Mouse (Mus musculus): ENCODE measurements around the gene Cd5l.
"Not testable (repeated sequence)": the region's sequence is repeated elsewhere in the genome, so short reads cannot be mapped to it uniquely, and the experiment has no call there.

The Cd5l gene

DNA sequence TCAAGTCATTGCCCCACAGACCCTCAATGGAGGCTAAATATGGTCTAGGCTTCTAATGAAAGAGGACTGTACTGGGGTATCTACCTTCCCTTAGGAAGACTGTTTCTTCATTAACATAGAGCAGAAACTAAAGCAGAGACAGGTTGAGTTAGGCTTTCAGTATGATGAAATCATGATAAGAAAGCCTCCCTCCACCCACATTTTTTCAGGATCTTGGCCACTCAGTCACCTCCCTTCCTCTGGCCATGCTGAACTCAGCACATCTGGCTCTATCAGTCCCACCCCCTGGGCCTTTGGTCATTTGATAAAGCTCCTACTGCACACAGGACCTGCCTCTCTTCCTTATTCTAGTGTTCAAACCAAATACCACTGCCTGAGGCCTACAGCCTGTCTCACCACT lies at the start of gene Cd5l:
Cd5l (plus strand) TSS at position 301 of the 400 bp plus-strand sequence.
- DNase-seq (ENCODE audit: low spot score): no peak

DNA sequence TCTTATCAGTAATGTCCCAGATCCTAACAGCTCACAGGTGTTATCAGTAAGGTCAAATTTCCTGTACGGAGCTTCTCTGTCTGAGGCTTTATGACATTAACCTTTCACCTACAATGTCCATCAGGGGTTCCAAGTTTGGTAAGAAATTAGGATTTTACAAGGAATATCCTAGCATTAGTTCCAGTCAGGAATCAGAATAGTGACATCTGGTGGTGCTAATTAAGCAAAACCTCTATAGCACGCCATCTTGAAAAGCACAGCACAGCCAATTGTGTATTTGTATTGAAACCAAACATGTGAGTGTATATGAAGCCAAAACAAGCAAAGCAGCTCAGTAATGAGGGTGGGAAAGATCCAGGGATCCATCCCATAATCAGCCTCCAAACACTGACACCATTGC lies 47.8 kb upstream of the Cd5l start:
- peak; percentile 4 for DNase-seq (ENCODE audit: low spot score)

DNA sequence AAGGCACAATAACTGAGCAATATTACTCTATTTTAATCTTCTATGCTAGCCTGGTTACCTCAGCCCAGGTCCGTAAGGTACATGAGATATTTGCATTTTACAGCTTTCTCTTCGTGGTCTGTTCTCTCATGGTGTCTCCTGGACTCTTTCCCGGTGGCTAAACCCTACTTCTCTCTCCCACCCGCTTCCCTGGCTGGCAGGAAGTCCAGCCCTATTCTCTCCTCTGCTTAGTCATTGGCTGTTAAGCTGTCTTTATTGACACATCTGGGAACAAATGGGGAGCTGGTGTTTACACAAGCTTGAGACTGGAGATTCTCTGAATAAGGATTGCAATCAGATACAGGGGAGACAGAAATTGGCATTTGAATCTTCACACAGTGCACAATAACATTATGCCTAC lies 35.1 kb upstream of the Cd5l start:
- peak; percentile 27 for DNase-seq (ENCODE audit: low spot score)

GRCm38 (mm10) chr3:87323778-87324177 lies 33.9 kb upstream of the Cd5l start:
- DNase-seq (ENCODE audit: low spot score): peak; percentile 31

- DNase-seq (ENCODE audit: low spot score): no peak
Measured at GRCm38 (mm10) chr3:87337899-87338298, 19.8 kb upstream of the Cd5l start.

DNA sequence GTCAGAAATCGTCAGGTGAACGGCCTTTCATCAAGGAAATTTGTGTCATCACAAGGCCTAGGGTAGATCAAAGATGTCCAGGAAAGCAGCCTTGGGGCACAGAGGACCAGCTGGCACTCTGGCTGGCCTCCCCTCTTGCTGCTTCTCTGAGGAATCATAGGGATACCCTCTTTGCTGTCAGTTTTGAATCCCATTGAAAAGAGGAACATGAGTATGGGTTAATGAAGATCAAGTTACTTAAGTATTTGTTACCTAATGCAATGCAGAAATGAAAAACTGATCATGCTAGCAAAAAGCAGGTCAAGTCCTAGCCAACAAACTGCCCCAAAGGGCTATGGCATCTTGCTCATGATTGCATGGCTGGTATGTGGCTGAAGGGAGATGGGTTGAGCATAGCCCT lies 6.7 kb upstream of the Cd5l start:
- not testable (repeated sequence) for DNase-seq (ENCODE audit: low spot score)

DNA sequence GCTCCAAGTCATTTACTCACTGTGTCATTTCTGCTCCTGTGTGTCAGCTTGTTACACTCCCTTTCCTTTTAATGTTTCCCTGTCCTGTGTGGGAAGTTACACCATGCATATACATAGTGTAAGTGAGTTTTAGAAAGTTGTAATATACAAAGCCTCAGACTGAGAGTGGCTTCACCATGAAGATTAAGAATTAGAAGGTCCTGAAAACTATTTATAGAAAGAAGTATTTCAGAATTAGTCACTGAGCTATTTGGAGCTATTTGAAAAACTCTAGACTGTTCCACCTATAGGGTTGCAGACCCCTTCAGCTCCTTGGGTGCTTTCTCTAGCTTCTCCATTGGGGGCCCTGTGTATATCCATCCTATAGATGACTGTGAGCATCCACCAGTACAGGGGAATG lies 1.5 kb downstream of the Cd5l start:
- DNase-seq (ENCODE audit: low spot score): no peak

GRCm38 (mm10) chr3:87360466-87360865 lies 2.8 kb downstream of the Cd5l start:
- no peak for DNase-seq (ENCODE audit: low spot score)

GRCm38 (mm10) chr3:87365691-87366090 lies 8.0 kb downstream of the Cd5l start:
- DNase-seq (ENCODE audit: low spot score): no peak

GRCm38 (mm10) chr3:87367511-87367910 lies 9.8 kb downstream of the Cd5l start:
- DNase-seq (ENCODE audit: low spot score): no peak

DNA sequence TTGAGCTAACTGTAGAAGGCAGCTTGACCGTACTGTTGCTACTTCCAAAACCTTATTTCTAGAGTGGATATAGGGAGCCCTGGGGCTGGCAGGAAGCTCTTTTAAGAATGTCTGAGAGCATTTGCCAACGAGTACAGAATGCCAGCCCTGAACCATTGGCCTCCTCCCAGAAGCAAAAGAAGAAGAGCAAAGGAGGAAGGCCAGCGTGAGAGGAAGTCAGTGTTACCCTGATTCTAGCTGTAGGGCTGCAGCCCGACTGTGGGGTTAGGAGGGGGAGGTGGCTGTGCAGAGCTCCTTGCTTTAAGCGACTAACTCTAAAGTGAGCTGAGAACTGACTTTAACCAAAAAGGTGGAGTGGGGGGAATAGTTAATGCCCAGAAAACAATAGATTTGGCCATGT lies 11.5 kb downstream of the Cd5l start:
- no peak for DNase-seq (ENCODE audit: low spot score)

- DNase-seq (ENCODE audit: low spot score): no peak
Measured at GRCm38 (mm10) chr3:87376195-87377165, 18.8 kb downstream of the Cd5l start, which contains the start of gene Fcrl1. TSS of gene Fcrl1 (plus strand) at chr3:87376387.

GRCm38 (mm10) chr3:87377228-87377627 lies 19.5 kb downstream of the Cd5l start:
- DNase-seq (ENCODE audit: low spot score): no peak

GRCm38 (mm10) chr3:87377719-87378118 lies 20.0 kb downstream of the Cd5l start:
- no peak for DNase-seq (ENCODE audit: low spot score)

DNA sequence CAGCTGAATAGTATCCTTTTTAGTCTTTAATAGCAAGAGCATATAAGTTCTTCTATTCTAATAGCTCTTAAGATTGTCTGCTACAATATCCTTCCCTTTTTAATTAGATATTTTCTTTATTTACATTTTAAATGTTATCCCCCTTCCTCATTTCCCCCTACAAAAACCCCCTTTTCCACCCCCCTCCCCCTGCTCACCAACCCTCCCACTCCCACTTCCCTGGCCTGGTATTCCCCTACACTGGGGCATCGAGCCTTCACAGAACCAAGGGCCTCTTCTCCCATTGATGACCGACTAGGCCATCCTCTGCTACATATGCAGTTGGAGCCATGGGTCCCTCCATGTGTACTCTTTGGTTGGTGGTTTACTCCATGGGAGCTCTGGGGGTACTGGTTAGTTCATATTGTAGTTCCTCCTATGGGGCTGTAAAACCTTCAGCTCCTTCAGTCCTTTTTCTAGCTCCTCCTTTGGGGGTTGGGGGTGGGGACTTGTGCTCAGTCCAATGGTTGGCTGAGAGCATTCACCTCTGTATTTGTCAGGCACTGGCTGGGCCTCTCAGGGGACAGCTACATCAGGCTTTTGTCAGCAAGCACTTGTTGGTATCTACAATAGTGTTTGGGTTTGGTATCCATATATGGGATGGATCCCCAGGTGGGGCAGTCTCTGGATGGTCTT lies 22.1 kb downstream of the Cd5l start:
- not testable (repeated sequence) for DNase-seq (ENCODE audit: low spot score)

GRCm38 (mm10) chr3:87381806-87382712 lies 24.4 kb downstream of the Cd5l start:
- DNase-seq (ENCODE audit: low spot score): no peak

DNA sequence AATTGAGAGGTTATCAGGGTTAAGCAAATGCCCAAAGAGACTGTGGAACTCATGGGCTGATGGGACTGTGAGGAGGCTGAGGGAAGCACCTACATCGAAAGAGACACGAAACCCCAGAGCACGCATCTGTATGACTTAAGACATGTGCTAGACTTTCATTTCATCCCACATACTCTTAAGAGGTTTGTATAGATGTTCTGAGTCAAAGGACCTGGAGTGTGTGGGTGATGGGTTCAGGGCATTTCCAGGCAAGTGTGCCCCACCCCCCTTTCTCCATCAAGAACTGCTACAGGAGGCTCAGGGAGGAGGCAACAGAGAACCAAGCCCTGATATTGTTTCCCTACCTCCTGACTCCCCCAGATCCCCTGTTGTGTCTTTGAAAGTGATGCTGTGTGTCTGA lies 25.6 kb downstream of the Cd5l start:
- DNase-seq (ENCODE audit: low spot score): no peak

- DNase-seq (ENCODE audit: low spot score): no peak
Measured at GRCm38 (mm10) chr3:87385105-87385504, 27.4 kb downstream of the Cd5l start.

GRCm38 (mm10) chr3:87390935-87391334 lies 33.3 kb downstream of the Cd5l start:
- no peak for DNase-seq (ENCODE audit: low spot score)

DNA sequence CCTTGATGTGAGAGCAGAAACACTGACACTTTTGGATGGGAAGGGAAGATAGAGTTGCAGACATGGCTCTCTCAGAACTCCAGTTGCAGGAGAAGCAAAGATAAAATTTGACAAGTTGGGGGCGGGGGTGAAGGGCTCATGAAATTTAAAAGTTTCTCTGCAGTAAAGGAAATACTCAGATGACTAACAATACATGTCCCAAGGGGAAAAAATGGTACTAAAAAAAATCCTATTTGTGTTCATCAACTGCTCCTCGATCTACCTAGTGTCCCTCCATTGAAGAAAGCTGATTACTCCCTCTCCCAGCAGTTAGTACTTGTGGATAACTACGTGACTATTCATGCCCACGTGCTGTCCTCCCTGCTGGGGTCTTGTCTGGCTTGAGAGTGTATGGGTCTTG lies 41.1 kb downstream of the Cd5l start:
- DNase-seq (ENCODE audit: low spot score): no peak

- no peak for DNase-seq (ENCODE audit: low spot score)
Measured at GRCm38 (mm10) chr3:87399906-87400305, 42.2 kb downstream of the Cd5l start.

DNA sequence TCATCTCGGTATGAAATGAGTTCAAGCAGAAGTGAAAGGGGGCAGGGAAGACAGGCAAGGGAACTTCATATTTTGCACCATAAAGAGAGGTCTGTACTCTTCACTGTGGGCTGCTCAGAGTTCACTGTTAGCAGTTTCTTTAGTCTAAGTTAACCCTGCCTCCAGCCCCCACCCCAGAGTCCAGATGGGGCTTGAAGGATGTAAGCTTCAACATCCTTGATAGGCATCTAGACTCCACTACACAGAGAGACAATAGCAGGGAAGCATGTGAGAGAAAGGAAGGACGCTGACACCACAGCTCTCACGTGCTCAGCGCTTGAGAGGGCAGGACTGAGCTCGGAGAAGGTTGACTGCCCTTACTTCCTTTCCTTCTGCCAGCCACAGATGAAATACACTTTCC lies 43.6 kb downstream of the Cd5l start:
- no peak for DNase-seq (ENCODE audit: low spot score)

All from embryo, embryonic 10.5 days (tissue).